Mouse (Mus musculus): Measurements from ENCODE around the gene Lgals1. TPM values are rescaled to one million over a fixed set of nuclear protein-coding genes. Genes with fewer than 3 reads are reported as not detected.
A peak's percentile ranks its signal among the peaks of the same experiment; 100 is the strongest.

Gene Lgals1
- total and polyA plus RNA-seq, 2 experiments from 2014 or later: 43.6 to 63.2 TPM

- TF ChIP-seq CTCF (IDR thresholded peaks at IDR 0.05; ENCODE audit: low read depth): peak; percentile 83
- ATAC-seq: peak; percentile 74
- H3K27ac ChIP-seq (ENCODE audit: low read depth, low read length): no peak overlapping the region
- peaks cover 82% of the 10 kb centered on the region for H3K36me3 ChIP-seq (ENCODE audit: insufficient read depth)
- H3K27me3 ChIP-seq (ENCODE audit: insufficient read depth, low read length): no peaks in the 10 kb centered on the region
- no peak overlapping the region for H3K4me2 ChIP-seq (ENCODE audit: low read depth)
- no peak overlapping the region for H3K9ac ChIP-seq
- H3K4me1 ChIP-seq (ENCODE audit: insufficient read depth): no peaks in the 10 kb centered on the region
- no peak overlapping the region for H3K4me3 ChIP-seq (ENCODE audit: low read depth, low read length)
- H3K9me3 ChIP-seq (ENCODE audit: low read length): no peaks in the 10 kb centered on the region
- peak; percentile 59 for DNase-seq
- WGBS: 30% methylated on average over 2 of the region's 2 CpGs
These were observed 36.4 kb downstream of the Lgals1 start for GRCm38 (mm10) chr15:78962885-78963284.

GRCm38 (mm10) chr15:78971626-78972025 lies 45.1 kb downstream of the Lgals1 start:
- 77% methylated on average over 6 of the region's 6 CpGs for WGBS
- Histone ChIP-seq H3K4me2 (ENCODE audit: low read depth) (no peak overlapping the region), H3K27me3 (ENCODE audit: insufficient read depth, low read length) (no peaks in the 10 kb centered on the region), H3K36me3 (ENCODE audit: insufficient read depth) (peaks cover 39% of the 10 kb centered on the region), H3K4me1 (ENCODE audit: insufficient read depth) (no peaks in the 10 kb centered on the region), H3K4me3 (ENCODE audit: low read depth, low read length) (no peak overlapping the region), H3K27ac (ENCODE audit: low read depth, low read length) (no peak overlapping the region), H3K9me3 (ENCODE audit: low read length) (no peaks in the 10 kb centered on the region), H3K9ac (no peak overlapping the region)
- no peak for TF ChIP-seq CTCF (IDR thresholded peaks at IDR 0.05; ENCODE audit: low read depth)
- ATAC-seq (no peak), DNase-seq (no peak)

DNA sequence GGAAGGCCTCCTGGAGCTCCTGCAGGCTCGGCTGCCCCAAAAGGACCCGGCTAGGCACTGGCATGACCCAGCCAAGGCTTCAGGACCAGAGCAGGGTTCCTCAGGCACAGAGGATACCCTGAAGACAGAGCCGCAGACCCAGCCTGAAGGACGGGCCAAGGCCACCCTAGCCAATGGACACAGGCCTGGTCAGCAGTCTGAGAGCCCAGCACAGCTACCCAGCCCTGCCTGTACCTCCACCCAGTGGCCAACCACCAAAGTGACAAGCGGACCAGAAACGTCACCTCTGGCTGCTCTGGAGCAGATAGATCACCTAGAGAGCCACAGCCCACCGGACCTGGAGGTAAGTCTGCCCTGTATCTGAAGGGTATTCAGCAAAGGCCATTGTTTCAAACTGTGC lies 47.4 kb downstream of the Lgals1 start:
- Histone ChIP-seq H3K4me2 (ENCODE audit: low read depth) (no peak overlapping the region), H3K27ac (ENCODE audit: low read depth, low read length) (no peak overlapping the region), H3K9me3 (ENCODE audit: low read length) (no peaks in the 10 kb centered on the region), H3K9ac (no peak overlapping the region), H3K36me3 (ENCODE audit: insufficient read depth) (peaks cover 21% of the 10 kb centered on the region), H3K4me3 (ENCODE audit: low read depth, low read length) (no peak overlapping the region), H3K27me3 (ENCODE audit: insufficient read depth, low read length) (no peaks in the 10 kb centered on the region), H3K4me1 (ENCODE audit: insufficient read depth) (no peaks in the 10 kb centered on the region)
- ATAC-seq (no peak), DNase-seq (no peak)
- 74% methylated on average over 7 of the region's 7 CpGs for WGBS
- peak; percentile 38 for TF ChIP-seq CTCF (IDR thresholded peaks at IDR 0.05; ENCODE audit: low read depth)

GRCm38 (mm10) chr15:78977676-78978159 lies 51.2 kb downstream of the Lgals1 start:
- Histone ChIP-seq H3K27ac (ENCODE audit: low read depth, low read length) (no peak overlapping the region), H3K4me2 (ENCODE audit: low read depth) (no peak overlapping the region), H3K4me3 (ENCODE audit: low read depth, low read length) (no peak overlapping the region), H3K4me1 (ENCODE audit: insufficient read depth) (no peaks in the 10 kb centered on the region), H3K9me3 (ENCODE audit: low read length) (no peaks in the 10 kb centered on the region), H3K27me3 (ENCODE audit: insufficient read depth, low read length) (no peaks in the 10 kb centered on the region; the same call in 1 of the 2 replicates), H3K36me3 (ENCODE audit: insufficient read depth) (peaks cover 18% of the 10 kb centered on the region), H3K9ac (no peak overlapping the region)
- no peak for TF ChIP-seq CTCF (IDR thresholded peaks at IDR 0.05; ENCODE audit: low read depth)
- ATAC-seq (no peak), DNase-seq (no peak)
- WGBS: 92% methylated on average over 8 of the region's 8 CpGs

DNA sequence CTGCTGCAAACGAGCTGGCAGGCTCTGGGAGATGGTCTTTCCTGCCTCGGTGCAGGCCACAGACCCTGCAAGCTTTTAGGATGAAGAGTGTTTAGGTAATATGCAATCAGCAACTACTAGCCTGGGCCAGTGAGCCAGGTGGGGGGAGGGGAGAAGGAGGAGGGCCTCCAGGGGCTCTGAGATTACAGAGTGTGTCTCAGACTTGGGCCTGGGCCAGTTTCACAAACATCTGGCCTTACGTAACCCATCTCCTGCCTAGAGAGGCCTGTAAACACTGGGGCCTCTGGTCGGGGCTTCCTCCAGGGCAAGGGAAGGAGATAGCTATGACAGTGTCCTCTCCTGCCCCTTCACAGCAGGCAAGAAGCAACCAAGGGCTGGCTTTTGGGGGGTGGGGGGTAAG lies 52.4 kb downstream of the Lgals1 start:
- Histone ChIP-seq H3K36me3 (ENCODE audit: insufficient read depth) (peaks cover 10% of the 10 kb centered on the region; the same call in 1 of the 2 replicates), H3K4me3 (ENCODE audit: low read depth, low read length) (no peak overlapping the region), H3K9me3 (ENCODE audit: low read length) (no peaks in the 10 kb centered on the region), H3K27ac (ENCODE audit: low read depth, low read length) (no peak overlapping the region), H3K4me1 (ENCODE audit: insufficient read depth) (peaks cover 4% of the 10 kb centered on the region; the same call in 1 of the 2 replicates), H3K27me3 (ENCODE audit: insufficient read depth, low read length) (no peaks in the 10 kb centered on the region; the same call in 1 of the 2 replicates), H3K4me2 (ENCODE audit: low read depth) (no peak overlapping the region), H3K9ac (no peak overlapping the region)
- peak; percentile 21 for DNase-seq
- 49% methylated on average over 4 of the region's 4 CpGs for WGBS
- TF ChIP-seq CTCF (IDR thresholded peaks at IDR 0.05; ENCODE audit: low read depth): no peak
- no peak for ATAC-seq

Small RNA genes within 50 kb of the gene (microRNA-seq; reads per million reads assigned to microRNA genes)
- 0.39 to 0.49 reads per million in 2 experiments for gene Mir6955

Other genes with a start within 250 kb of the Lgals1 start
- gene Elfn2, start 208.0 kb upstream of the Lgals1 start, total RNA-seq (2014; rRNA removed): 33.9 and 51.6 TPM in 2 replicates
- gene Elfn2, start 208.0 kb upstream of the Lgals1 start, polyA plus RNA-seq (2015; fragmentation: Nextera tagmentation; extraction: Ambion mirVana): 8.1 and 10.1 TPM in 2 replicates
- gene Mfng, start 153.2 kb upstream of the Lgals1 start, total RNA-seq (2014; rRNA removed): 6.4 and 11.4 TPM in 2 replicates
- gene Mfng, start 153.2 kb upstream of the Lgals1 start, polyA plus RNA-seq (2015; fragmentation: Nextera tagmentation; extraction: Ambion mirVana): 16.0 and 16.8 TPM in 2 replicates
- 0.57 and 0.77 TPM in 2 replicates for gene Card10, start 123.7 kb upstream of the Lgals1 start, total RNA-seq (2014; rRNA removed)
- 1.2 and 1.7 TPM in 2 replicates for gene Card10, start 123.7 kb upstream of the Lgals1 start, polyA plus RNA-seq (2015; fragmentation: Nextera tagmentation; extraction: Ambion mirVana)
- 8.3 and 8.6 TPM in 2 replicates for gene Cdc42ep1, start 84.1 kb upstream of the Lgals1 start, total RNA-seq (2014; rRNA removed)
- gene Cdc42ep1, start 84.1 kb upstream of the Lgals1 start, polyA plus RNA-seq (2015; fragmentation: Nextera tagmentation; extraction: Ambion mirVana): 10.6 and 13.5 TPM in 2 replicates
- not detected in 2 replicates for gene Lgals2, start 71.2 kb upstream of the Lgals1 start, total RNA-seq (2014; rRNA removed)
- 0.52 TPM in 1 of 2 replicates, not detected in the other for gene Lgals2, start 71.2 kb upstream of the Lgals1 start, polyA plus RNA-seq (2015; fragmentation: Nextera tagmentation; extraction: Ambion mirVana)
- 37.0 and 42.9 TPM in 2 replicates for gene Gga1, start 49.5 kb upstream of the Lgals1 start, total RNA-seq (2014; rRNA removed)
- gene Gga1, start 49.5 kb upstream of the Lgals1 start, polyA plus RNA-seq (2015; fragmentation: Nextera tagmentation; extraction: Ambion mirVana): 54.8 and 55.7 TPM in 2 replicates
- not detected in 2 replicates for gene Gm49510, start 27.1 kb upstream of the Lgals1 start, total RNA-seq (2014; rRNA removed)
- not detected in 2 replicates for gene Gm49510, start 27.1 kb upstream of the Lgals1 start, polyA plus RNA-seq (2015; fragmentation: Nextera tagmentation; extraction: Ambion mirVana)
- 2.0 and 6.4 TPM in 2 replicates for gene Sh3bp1, start 27.0 kb upstream of the Lgals1 start, total RNA-seq (2014; rRNA removed)
- gene Sh3bp1, start 27.0 kb upstream of the Lgals1 start, polyA plus RNA-seq (2015; fragmentation: Nextera tagmentation; extraction: Ambion mirVana): 3.3 and 4.3 TPM in 2 replicates
- gene Pdxp, start 12.8 kb upstream of the Lgals1 start, total RNA-seq (2014; rRNA removed): 263 and 283 TPM in 2 replicates
- gene Pdxp, start 12.8 kb upstream of the Lgals1 start, polyA plus RNA-seq (2015; fragmentation: Nextera tagmentation; extraction: Ambion mirVana): 174 and 175 TPM in 2 replicates
- gene Nol12, start 8.2 kb downstream of the Lgals1 start, total RNA-seq (2014; rRNA removed): 11.2 and 17.6 TPM in 2 replicates
- gene Nol12, start 8.2 kb downstream of the Lgals1 start, polyA plus RNA-seq (2015; fragmentation: Nextera tagmentation; extraction: Ambion mirVana): 60.3 and 64.2 TPM in 2 replicates
- gene Triobp, start 21.0 kb downstream of the Lgals1 start, total RNA-seq (2014; rRNA removed): 36.7 and 40.5 TPM in 2 replicates
- 25.1 and 30.5 TPM in 2 replicates for gene Triobp, start 21.0 kb downstream of the Lgals1 start, polyA plus RNA-seq (2015; fragmentation: Nextera tagmentation; extraction: Ambion mirVana)
- 198 and 209 TPM in 2 replicates for gene H1f0, start 101.7 kb downstream of the Lgals1 start, total RNA-seq (2014; rRNA removed)
- 224 and 248 TPM in 2 replicates for gene H1f0, start 101.7 kb downstream of the Lgals1 start, polyA plus RNA-seq (2015; fragmentation: Nextera tagmentation; extraction: Ambion mirVana)
- 0.62 TPM in 1 of 2 replicates, not detected in the other for gene Galr3, start 115.2 kb downstream of the Lgals1 start, total RNA-seq (2014; rRNA removed)
- 0.12 and 0.20 TPM in 2 replicates for gene Galr3, start 115.2 kb downstream of the Lgals1 start, polyA plus RNA-seq (2015; fragmentation: Nextera tagmentation; extraction: Ambion mirVana)
- 43.3 and 50.5 TPM in 2 replicates for gene Ankrd54, start 136.2 kb downstream of the Lgals1 start, total RNA-seq (2014; rRNA removed)
- 41.2 and 45.8 TPM in 2 replicates for gene Ankrd54, start 136.2 kb downstream of the Lgals1 start, polyA plus RNA-seq (2015; fragmentation: Nextera tagmentation; extraction: Ambion mirVana)
- gene Eif3l, start 148.5 kb downstream of the Lgals1 start, total RNA-seq (2014; rRNA removed): 213 and 218 TPM in 2 replicates
- gene Eif3l, start 148.5 kb downstream of the Lgals1 start, polyA plus RNA-seq (2015; fragmentation: Nextera tagmentation; extraction: Ambion mirVana): 179 and 191 TPM in 2 replicates
- gene Micall1, start 182.2 kb downstream of the Lgals1 start, total RNA-seq (2014; rRNA removed): 23.8 and 29.1 TPM in 2 replicates
- 7.2 and 8.0 TPM in 2 replicates for gene Micall1, start 182.2 kb downstream of the Lgals1 start, polyA plus RNA-seq (2015; fragmentation: Nextera tagmentation; extraction: Ambion mirVana)
- 48.6 and 111 TPM in 2 replicates for gene Polr2f, start 214.3 kb downstream of the Lgals1 start, total RNA-seq (2014; rRNA removed)
- gene Polr2f, start 214.3 kb downstream of the Lgals1 start, polyA plus RNA-seq (2015; fragmentation: Nextera tagmentation; extraction: Ambion mirVana): 362 and 414 TPM in 2 replicates
- 11.8 and 15.2 TPM in 2 replicates for gene 1700088E04Rik, start 214.5 kb downstream of the Lgals1 start, total RNA-seq (2014; rRNA removed)
- gene 1700088E04Rik, start 214.5 kb downstream of the Lgals1 start, polyA plus RNA-seq (2015; fragmentation: Nextera tagmentation; extraction: Ambion mirVana): 19.3 and 23.7 TPM in 2 replicates
- gene Sox10, start 238.5 kb downstream of the Lgals1 start, total RNA-seq (2014; rRNA removed): 7.4 and 8.3 TPM in 2 replicates
- gene Sox10, start 238.5 kb downstream of the Lgals1 start, polyA plus RNA-seq (2015; fragmentation: Nextera tagmentation; extraction: Ambion mirVana): 4.8 and 6.3 TPM in 2 replicates

Measured in forebrain, postnatal 0 days (tissue).